Mouse (Mus musculus): ENCODE data around the gene Rhbdd3. TPM values are rescaled to one million over a fixed set of nuclear protein-coding genes. Genes with fewer than 3 reads are reported as not detected.
A peak's percentile ranks its signal among the peaks of the same experiment; 100 is the strongest.

Rhbdd3 gene
- polyA plus RNA-seq, 1 experiment from 2014 or later: 19.6 TPM

DNA sequence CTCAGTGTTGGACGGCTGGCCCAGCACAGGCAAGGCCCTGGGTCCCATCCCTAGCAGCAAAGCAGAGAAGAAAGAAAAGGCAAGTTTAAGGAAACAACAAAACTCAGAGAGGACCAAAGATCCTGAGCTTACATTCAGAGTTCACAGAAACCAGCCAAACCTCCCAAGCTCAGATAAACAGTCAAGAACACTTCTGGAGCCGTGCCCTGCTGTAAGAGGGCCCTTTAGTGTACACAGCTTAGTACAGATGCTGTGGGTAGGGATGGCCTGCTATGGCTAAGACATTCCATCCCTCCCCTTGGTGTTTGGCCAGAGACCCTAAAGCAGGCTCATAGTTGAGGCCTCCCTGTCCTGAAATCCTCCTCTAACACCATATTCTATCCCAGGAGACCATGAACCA is 39.9 kb downstream of the Rhbdd3 start:
- peak overlapping the region; percentile 29; the same call in 1 of the 2 replicates for H3K4me2 ChIP-seq (replicated peaks; ENCODE audit: low read depth)
- H3K27me3 ChIP-seq (ENCODE audit: control insufficient read depth, insufficient read depth, low read length): no peaks in the 10 kb centered on the region
- TF ChIP-seq CTCF (IDR thresholded peaks at IDR 0.05; ENCODE audit: low read depth): no peak
- TF ChIP-seq EP300 (optimal IDR thresholded peaks at IDR 0.05): no peak
- peak overlapping the region; percentile 79 for H3K27ac ChIP-seq (replicated peaks)
- no peak for ATAC-seq (ENCODE audit: low FRiP score, low TSS enrichment)
- 34% methylated on average over 2 of the region's 2 CpGs for WGBS
- H3K4me3 ChIP-seq (ENCODE audit: low read depth, low read length): no peak overlapping the region
- no peak overlapping the region for H3K9ac ChIP-seq (ENCODE audit: low read length)
- H3K4me1 ChIP-seq (replicated peaks; ENCODE audit: control insufficient read depth, insufficient read depth): peaks cover 12% of the 10 kb centered on the region; the same call in 1 of the 2 replicates
- DNase-seq (ENCODE audit: low spot score): no peak
- no peaks in the 10 kb centered on the region for H3K36me3 ChIP-seq (ENCODE audit: control insufficient read depth, insufficient read depth, low read length)
- no peaks in the 10 kb centered on the region for H3K9me3 ChIP-seq (ENCODE audit: control insufficient read depth, low read length)

DNA sequence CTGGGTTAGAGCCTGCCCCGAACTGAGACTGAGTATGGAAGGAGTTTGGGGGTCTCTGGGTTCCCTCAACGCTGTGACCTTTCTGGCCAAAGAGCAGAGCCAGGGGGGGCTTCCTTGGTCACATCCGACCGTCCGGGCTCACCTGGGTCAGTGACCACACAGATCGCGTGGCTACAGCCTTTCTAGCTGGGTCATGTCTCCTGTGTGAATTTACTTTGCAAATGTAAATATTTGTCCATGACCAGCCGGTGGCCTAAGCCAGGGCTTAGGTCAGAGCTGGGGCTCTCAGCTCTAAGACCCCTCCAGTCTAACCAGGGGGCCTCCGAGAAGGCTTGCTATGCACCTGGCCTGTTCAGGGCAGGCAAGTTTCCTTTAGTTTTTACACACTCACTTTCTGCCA is 40.6 kb downstream of the Rhbdd3 start:
- no peak for ATAC-seq (ENCODE audit: low FRiP score, low TSS enrichment)
- peak overlapping the region; percentile 79 for H3K27ac ChIP-seq (replicated peaks)
- H3K9me3 ChIP-seq (ENCODE audit: control insufficient read depth, low read length): no peaks in the 10 kb centered on the region
- TF ChIP-seq CTCF (IDR thresholded peaks at IDR 0.05; ENCODE audit: low read depth): no peak
- TF ChIP-seq EP300 (optimal IDR thresholded peaks at IDR 0.05): no peak
- no peak overlapping the region for H3K4me3 ChIP-seq (ENCODE audit: low read depth, low read length)
- 42% methylated on average over 9 of the region's 9 CpGs for WGBS
- H3K27me3 ChIP-seq (ENCODE audit: control insufficient read depth, insufficient read depth, low read length): no peaks in the 10 kb centered on the region
- H3K4me2 ChIP-seq (replicated peaks; ENCODE audit: low read depth): peak overlapping the region; percentile 29; the same call in 1 of the 2 replicates
- H3K9ac ChIP-seq (ENCODE audit: low read length): 0 out of 2 replicates have a peak overlapping the region, but pooled peaks have one; percentile 31
- no peak for DNase-seq (ENCODE audit: low spot score)
- H3K36me3 ChIP-seq (ENCODE audit: control insufficient read depth, insufficient read depth, low read length): no peaks in the 10 kb centered on the region
- peaks cover 12% of the 10 kb centered on the region; the same call in 1 of the 2 replicates for H3K4me1 ChIP-seq (replicated peaks; ENCODE audit: control insufficient read depth, insufficient read depth)

DNA sequence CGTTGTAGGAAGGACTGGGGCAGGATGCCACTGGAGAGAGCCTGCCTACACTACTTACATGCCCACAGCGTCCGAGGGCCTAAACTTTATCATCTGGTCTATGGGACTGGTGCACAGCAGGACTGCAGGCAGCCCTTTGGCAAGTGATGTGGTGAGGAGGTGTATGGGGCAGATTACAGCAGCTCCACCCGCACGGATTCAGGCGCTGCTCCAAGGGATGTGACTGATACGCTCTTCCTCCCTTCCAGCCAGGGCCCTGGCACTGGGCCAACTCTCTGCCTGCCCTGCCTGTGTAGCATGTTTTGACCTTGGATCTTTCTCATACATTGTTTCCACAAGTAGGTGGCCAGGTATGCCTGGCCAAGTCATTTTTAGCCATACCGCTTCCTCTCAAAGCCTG is 41.9 kb downstream of the Rhbdd3 start:
- no peak overlapping the region for H3K4me3 ChIP-seq (ENCODE audit: low read depth, low read length)
- peak; percentile 44; the same call in 1 of the 2 replicates for ATAC-seq (ENCODE audit: low FRiP score, low TSS enrichment)
- no peaks in the 10 kb centered on the region for H3K9me3 ChIP-seq (ENCODE audit: control insufficient read depth, low read length)
- H3K4me2 ChIP-seq (replicated peaks; ENCODE audit: low read depth): 0 out of 2 replicates have a peak overlapping the region, but pooled peaks have one; percentile 20
- no peaks in the 10 kb centered on the region for H3K27me3 ChIP-seq (ENCODE audit: control insufficient read depth, insufficient read depth, low read length)
- H3K27ac ChIP-seq (replicated peaks): peak overlapping the region; percentile 79
- H3K36me3 ChIP-seq (ENCODE audit: control insufficient read depth, insufficient read depth, low read length): no peaks in the 10 kb centered on the region
- peak overlapping the region; percentile 5; the same call in 1 of the 2 replicates for H3K9ac ChIP-seq (ENCODE audit: low read length)
- DNase-seq (ENCODE audit: low spot score): peak; percentile 81
- H3K4me1 ChIP-seq (replicated peaks; ENCODE audit: control insufficient read depth, insufficient read depth): peaks cover 12% of the 10 kb centered on the region; the same call in 1 of the 2 replicates
- WGBS: 24% methylated on average over 8 of the region's 8 CpGs
- TF ChIP-seq CTCF (IDR thresholded peaks at IDR 0.05; ENCODE audit: low read depth) (no peak), EP300 (optimal IDR thresholded peaks at IDR 0.05) (no peak)

DNA sequence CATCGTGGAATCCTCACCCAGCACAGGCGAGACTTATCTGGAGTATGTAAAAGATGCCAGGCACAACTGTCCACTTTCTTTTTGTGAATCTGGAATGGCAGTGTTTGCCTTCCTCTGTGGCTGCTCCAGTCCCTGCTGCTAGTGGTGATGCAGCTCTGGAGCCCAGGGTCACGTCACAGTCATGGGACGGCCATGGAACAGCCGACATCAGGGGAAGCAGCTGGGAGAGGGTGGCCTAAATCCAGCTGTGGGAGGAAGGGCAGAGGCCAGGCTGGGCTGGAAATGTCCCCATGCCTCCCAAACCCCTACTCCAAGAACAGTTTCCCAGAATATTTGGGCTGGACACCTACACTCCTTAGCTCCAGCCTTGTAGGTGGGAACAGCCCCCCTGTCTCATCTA is 42.5 kb downstream of the Rhbdd3 start:
- Histone ChIP-seq H3K36me3 (ENCODE audit: control insufficient read depth, insufficient read depth, low read length) (no peaks in the 10 kb centered on the region), H3K9ac (ENCODE audit: low read length) (no peak overlapping the region), H3K27ac (replicated peaks) (peak overlapping the region; percentile 79), H3K9me3 (ENCODE audit: control insufficient read depth, low read length) (no peaks in the 10 kb centered on the region), H3K4me3 (ENCODE audit: low read depth, low read length) (no peak overlapping the region), H3K4me2 (replicated peaks; ENCODE audit: low read depth) (no peak overlapping the region), H3K4me1 (replicated peaks; ENCODE audit: control insufficient read depth, insufficient read depth) (peaks cover 12% of the 10 kb centered on the region; the same call in 1 of the 2 replicates), H3K27me3 (ENCODE audit: control insufficient read depth, insufficient read depth, low read length) (no peaks in the 10 kb centered on the region)
- TF ChIP-seq EP300 (optimal IDR thresholded peaks at IDR 0.05) (no peak), CTCF (IDR thresholded peaks at IDR 0.05; ENCODE audit: low read depth) (no peak)
- DNase-seq (ENCODE audit: low spot score) (no peak), ATAC-seq (ENCODE audit: low FRiP score, low TSS enrichment) (no peak)
- WGBS: 63% methylated on average over 5 of the region's 5 CpGs

DNA sequence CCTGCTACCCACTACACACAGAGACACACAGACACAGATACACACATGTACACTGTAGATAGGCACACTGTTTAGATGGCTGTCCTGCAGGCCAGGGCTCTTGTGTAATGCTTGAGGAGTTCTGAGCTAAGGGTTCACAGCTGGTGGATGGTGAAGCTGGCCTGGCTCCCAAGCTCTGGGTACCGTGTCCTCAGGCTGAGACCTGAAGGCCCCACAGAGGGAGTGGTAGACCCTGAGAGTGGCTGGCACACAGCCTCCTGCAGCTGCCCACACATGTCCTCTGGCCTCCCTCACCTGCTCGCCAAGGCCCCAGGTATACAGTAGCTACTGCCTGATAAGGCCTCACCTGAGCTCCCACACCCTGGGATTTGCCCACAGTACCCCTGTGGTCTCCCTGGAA is 43.2 kb downstream of the Rhbdd3 start:
- H3K27me3 ChIP-seq (ENCODE audit: control insufficient read depth, insufficient read depth, low read length): no peaks in the 10 kb centered on the region
- no peak overlapping the region for H3K4me3 ChIP-seq (ENCODE audit: low read depth, low read length)
- 49% methylated on average over 2 of the region's 2 CpGs for WGBS
- H3K4me1 ChIP-seq (replicated peaks; ENCODE audit: control insufficient read depth, insufficient read depth): peaks cover 12% of the 10 kb centered on the region; the same call in 1 of the 2 replicates
- no peaks in the 10 kb centered on the region for H3K9me3 ChIP-seq (ENCODE audit: control insufficient read depth, low read length)
- no peaks in the 10 kb centered on the region for H3K36me3 ChIP-seq (ENCODE audit: control insufficient read depth, insufficient read depth, low read length)
- no peak overlapping the region for H3K9ac ChIP-seq (ENCODE audit: low read length)
- H3K4me2 ChIP-seq (replicated peaks; ENCODE audit: low read depth): no peak overlapping the region
- no peak overlapping the region for H3K27ac ChIP-seq (replicated peaks)
- DNase-seq (ENCODE audit: low spot score) (no peak), ATAC-seq (ENCODE audit: low FRiP score, low TSS enrichment) (no peak)
- TF ChIP-seq CTCF (IDR thresholded peaks at IDR 0.05; ENCODE audit: low read depth): no peak
- no peak for TF ChIP-seq EP300 (optimal IDR thresholded peaks at IDR 0.05)

DNA sequence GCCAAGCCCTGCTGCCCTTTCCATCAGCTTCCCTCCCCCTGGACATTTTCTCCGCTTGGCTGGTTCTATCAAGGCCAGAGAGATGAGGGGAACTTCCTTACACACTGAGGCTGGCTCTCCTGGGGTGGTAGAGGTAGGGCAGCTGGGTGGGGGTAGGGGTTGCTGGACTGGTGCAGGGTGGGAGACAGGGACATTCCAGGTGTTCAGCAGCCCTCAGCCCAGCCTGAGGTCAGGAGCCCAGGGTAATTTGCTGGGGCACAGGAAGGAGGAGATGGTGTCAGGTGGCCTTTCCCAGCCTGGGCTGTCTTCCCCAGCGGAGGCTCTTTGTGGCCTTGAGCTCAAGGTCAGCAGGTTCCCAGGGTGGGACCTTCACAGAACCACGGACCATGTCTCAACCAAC is 46.9 kb downstream of the Rhbdd3 start:
- H3K27me3 ChIP-seq (ENCODE audit: control insufficient read depth, insufficient read depth, low read length): no peaks in the 10 kb centered on the region

More for the DNA sequence above, 46.9 kb downstream of the Rhbdd3 start:
- H3K27ac ChIP-seq (replicated peaks): no peak overlapping the region
- no peak overlapping the region for H3K4me3 ChIP-seq (ENCODE audit: low read depth, low read length)
- DNase-seq (ENCODE audit: low spot score) (no peak), ATAC-seq (ENCODE audit: low FRiP score, low TSS enrichment) (no peak)
- H3K36me3 ChIP-seq (ENCODE audit: control insufficient read depth, insufficient read depth, low read length): no peaks in the 10 kb centered on the region
- no peak overlapping the region for H3K4me2 ChIP-seq (replicated peaks; ENCODE audit: low read depth)
- no peaks in the 10 kb centered on the region for H3K9me3 ChIP-seq (ENCODE audit: control insufficient read depth, low read length)
- TF ChIP-seq EP300 (optimal IDR thresholded peaks at IDR 0.05): no peak
- no peak for TF ChIP-seq CTCF (IDR thresholded peaks at IDR 0.05; ENCODE audit: low read depth)
- 76% methylated on average over 3 of the region's 3 CpGs for WGBS
- H3K9ac ChIP-seq (ENCODE audit: low read length): no peak overlapping the region
- peaks cover 9% of the 10 kb centered on the region for H3K4me1 ChIP-seq (replicated peaks; ENCODE audit: control insufficient read depth, insufficient read depth)
